Mouse (Mus musculus) midbrain, postnatal 0 days (tissue): ENCODE measurements around the gene Defa23. TPM values are rescaled to one million over a fixed set of nuclear protein-coding genes. Genes with fewer than 3 reads are reported as not detected.
"Not testable (repeated sequence)": the region's sequence is repeated elsewhere in the genome, so short reads cannot be mapped to it uniquely, and the experiment has no call there.

Experiments
- ATAC-seq: fragments of 200-750 bp; cut with Nextera tagmentation; 2 replicates; pipeline ENCODE4 v1.8.0; 2017; ENCODE audit warnings: moderate number of reproducible peaks, mild to moderate bottlenecking, moderate TSS enrichment, moderate library complexity; ENCODE audit not compliant: low FRiP score
- DNase-seq: peaks from one replicate; pipeline ENCODE4 v3.0.0-alpha.2; 2015; ENCODE audit warnings: low spot score
- H3K27ac ChIP-seq: fragments of 300-500 bp; sonication (generic); 2 replicates; pipeline ENCODE4 v1.5.1; 2014; ENCODE audit warnings: low read depth, mild to moderate bottlenecking, low read length, mixed read lengths
- H3K27me3 ChIP-seq: fragments of 300-500 bp; sonication (generic); 2 replicates; pipeline ENCODE4 v1.6.1; 2014; ENCODE audit warnings: low read length, control low read depth, mixed read lengths; ENCODE audit not compliant: insufficient read depth
- H3K36me3 ChIP-seq: fragments of 300-500 bp; sonication (generic); 2 replicates; pipeline ENCODE4 v1.6.1; 2014; ENCODE audit warnings: low read length, control low read depth, mixed read lengths; ENCODE audit not compliant: insufficient read depth
- H3K4me1 ChIP-seq: fragments of 300-500 bp; sonication (generic); 2 replicates; pipeline ENCODE4 v1.6.1; 2014; ENCODE audit warnings: mild to moderate bottlenecking, control low read depth, antibody characterized with exemption, low read length, mixed read lengths; ENCODE audit not compliant: insufficient read depth
- H3K4me2 ChIP-seq: fragments of 300-500 bp; sonication (generic); 2 replicates; pipeline ENCODE4 v1.6.1; 2014; ENCODE audit warnings: low read depth, mild to moderate bottlenecking, low read length, mixed read lengths; ENCODE audit not compliant: poor library complexity, severe bottlenecking
- H3K4me3 ChIP-seq: fragments of 300-500 bp; sonication (generic); 2 replicates; pipeline ENCODE4 v1.5.1; 2014; ENCODE audit warnings: low read depth, mild to moderate bottlenecking, low read length, moderate library complexity
- H3K9ac ChIP-seq: fragments of 300-500 bp; sonication (generic); replicated peaks from 2 replicates; pipeline ENCODE4 v1.6.1; 2014; ENCODE audit warnings: mild to moderate bottlenecking, low read length, moderate library complexity, mixed read lengths; ENCODE audit not compliant: poor library complexity, severe bottlenecking
- H3K9me3 ChIP-seq: fragments of 300-500 bp; sonication (generic); 2 replicates; pipeline ENCODE4 v1.6.1; 2016; ENCODE audit warnings: low read length, control low read depth
- CTCF ChIP-seq: IDR thresholded peaks from 2 replicates; pipeline ENCODE4 v1.5.1; 2016; ENCODE audit warnings: antibody characterized with exemption, mild to moderate bottlenecking
- WGBS: fragments of 180-500 bp; shearing (Covaris S2); extraction: QIAGEN DNeasy Blood & Tissue Kit; methylation state at CpG from one replicate; pipeline ENCODE4 v1.1.7; 2014; 5-methylcytosine and 5-hydroxymethylcytosine counted together
- polyA plus RNA-seq: library from polyadenylated mRNA; unstranded; fragments of >200 nt; fragmentation: Nextera tagmentation; extraction: Ambion mirVana; gene quantifications from 2 replicates; pipeline ENCODE4 v1.2.1, GENCODE M21; 2015
- total RNA-seq: library from RNA; depleted of rRNA; stranded (reverse); fragments of >200 nt; gene quantifications from 2 replicates; pipeline ENCODE4 v1.2.3, GENCODE M21; 2014; rRNA removed

The Defa23 gene
- not detected in 2 replicates for total RNA-seq
- not detected in 2 replicates for polyA plus RNA-seq

DNA sequence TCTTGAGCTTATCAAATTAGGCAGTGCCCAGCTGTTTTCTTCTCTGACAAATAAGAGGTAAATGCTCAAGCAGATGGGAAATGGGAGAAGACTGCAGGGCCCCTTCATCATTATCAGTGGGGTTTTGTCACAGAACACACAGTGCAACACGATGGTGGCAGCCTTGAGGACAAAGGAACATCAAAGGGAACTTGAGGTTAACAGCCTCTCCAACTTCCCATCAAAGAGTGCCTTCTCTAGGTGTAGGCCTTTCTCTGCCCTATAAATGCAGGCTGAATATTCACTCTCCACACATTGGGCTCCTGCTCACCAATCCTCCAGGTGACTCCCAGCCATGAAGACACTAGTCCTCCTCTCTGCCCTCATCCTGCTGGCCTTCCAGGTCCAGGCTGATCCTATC is at the start of gene Defa23:
Defa23 (plus strand) TSS at position 301 of the 400 bp plus-strand sequence.
- WGBS: no CpG with 5 or more reads among the region's 1 CpGs
- H3K4me3 ChIP-seq, ATAC-seq, H3K27ac ChIP-seq, DNase-seq, H3K4me2 ChIP-seq, H3K9ac ChIP-seq, H3K9me3 ChIP-seq, H3K4me1 ChIP-seq, H3K36me3 ChIP-seq, H3K27me3 ChIP-seq: not testable (repeated sequence)

DNA sequence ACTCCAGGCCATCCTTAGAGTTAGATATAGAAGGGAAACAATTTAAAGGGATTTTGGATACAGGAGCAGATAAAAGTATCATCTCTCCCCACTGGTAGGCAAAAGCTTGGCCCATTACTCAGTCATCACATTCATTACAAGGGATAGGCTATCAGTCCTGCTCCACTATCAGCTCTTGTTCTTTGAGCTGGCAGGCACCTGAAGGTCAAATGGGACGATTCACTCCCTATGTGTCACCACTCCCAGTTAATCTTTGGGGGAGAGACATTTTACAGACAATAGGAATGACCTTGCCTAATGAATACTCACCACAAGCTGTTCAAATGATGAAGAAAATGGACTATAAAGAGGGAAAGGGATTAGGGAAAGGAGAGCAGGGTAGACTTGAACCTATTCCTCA is 48.0 kb upstream of the Defa23 start:
- DNase-seq (no peak), ATAC-seq (no peak)
- no peaks in the 10 kb centered on the region for H3K27me3 ChIP-seq
- no peak overlapping the region for H3K9ac ChIP-seq
- H3K27ac ChIP-seq: no peak overlapping the region
- H3K9me3 ChIP-seq: peaks cover 5% of the 10 kb centered on the region; the same call in 1 of the 2 replicates
- H3K4me2 ChIP-seq: no peak overlapping the region
- TF ChIP-seq CTCF: no peak
- 18% methylated on average over 1 of the region's 1 CpGs for WGBS
- no peak overlapping the region for H3K4me3 ChIP-seq
- H3K36me3 ChIP-seq: no peaks in the 10 kb centered on the region
- no peaks in the 10 kb centered on the region for H3K4me1 ChIP-seq

DNA sequence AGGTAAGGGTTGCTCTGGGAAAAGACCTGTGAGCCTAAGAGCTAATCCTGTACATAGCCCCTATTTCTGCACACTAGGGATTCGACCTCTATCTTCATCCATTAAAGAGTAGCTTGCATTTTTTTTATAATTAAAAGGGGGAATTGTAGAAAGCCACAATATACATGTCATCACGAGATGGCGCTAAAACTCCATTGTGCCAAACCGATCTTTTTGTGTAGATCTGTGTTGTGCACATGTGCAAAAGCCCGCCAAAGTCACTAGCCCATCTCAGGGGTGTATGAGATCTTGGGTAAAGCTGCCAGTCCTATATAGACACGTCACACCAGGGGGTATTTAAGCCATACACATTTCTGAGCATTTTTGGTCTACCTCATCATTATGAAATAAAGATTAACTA is 46.3 kb upstream of the Defa23 start:
- not testable (repeated sequence) for H3K27me3 ChIP-seq, ATAC-seq, DNase-seq, H3K9ac ChIP-seq, H3K4me3 ChIP-seq, H3K36me3 ChIP-seq, H3K27ac ChIP-seq, H3K9me3 ChIP-seq, H3K4me1 ChIP-seq, H3K4me2 ChIP-seq
- WGBS: 49% methylated on average over 6 of the region's 6 CpGs

DNA sequence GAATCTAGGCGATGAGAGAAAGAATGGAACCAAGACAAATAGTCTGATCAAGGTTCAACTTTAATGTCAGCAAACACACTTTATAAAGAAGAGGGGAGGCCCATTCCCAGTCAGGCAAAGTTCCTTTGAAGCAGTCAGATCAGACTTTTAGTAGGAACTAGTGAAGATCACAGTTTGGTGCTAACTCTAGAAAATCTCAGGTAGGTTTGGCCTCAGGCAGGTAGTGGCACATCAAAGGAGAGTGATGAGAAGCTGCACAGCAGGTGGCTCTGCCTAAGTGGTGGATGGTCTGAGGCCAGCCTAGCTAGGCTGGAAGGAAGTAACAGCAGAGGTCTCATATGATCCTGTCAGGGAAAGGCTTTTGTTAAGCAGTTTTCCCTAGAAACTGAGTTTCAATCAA is 44.3 kb upstream of the Defa23 start:
- not testable (repeated sequence) for H3K4me1 ChIP-seq, H3K9ac ChIP-seq, H3K4me3 ChIP-seq, H3K36me3 ChIP-seq, H3K4me2 ChIP-seq, H3K27ac ChIP-seq, H3K9me3 ChIP-seq, H3K27me3 ChIP-seq, ATAC-seq, DNase-seq
- WGBS: 62% methylated on average over 1 of the region's 1 CpGs

DNA sequence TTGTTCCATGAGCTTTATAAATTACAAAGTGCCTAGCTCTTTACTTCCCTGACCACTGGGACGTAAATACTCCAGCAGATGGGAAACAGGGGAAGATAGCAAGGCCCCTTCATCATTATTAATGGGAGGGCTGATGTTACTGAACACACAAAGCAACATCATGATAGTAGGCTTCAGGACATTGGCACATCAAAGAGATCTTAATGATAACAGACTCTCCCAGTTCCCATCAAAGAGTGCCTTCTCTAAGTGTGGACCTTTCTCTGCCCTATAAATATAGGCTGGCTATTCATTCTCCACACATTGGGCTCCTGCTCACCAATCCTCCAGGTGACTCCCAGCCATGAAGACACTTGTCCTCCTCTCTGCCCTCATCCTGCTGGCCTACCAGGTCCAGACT is 29.6 kb upstream of the Defa23 start, which contains the start of gene Defa21:
Defa21 (plus strand) TSS at position 301 of the 400 bp plus-strand sequence.
- WGBS: no CpG with 5 or more reads among the region's 1 CpGs
- not testable (repeated sequence) for H3K4me3 ChIP-seq, H3K27ac ChIP-seq, H3K4me1 ChIP-seq, H3K4me2 ChIP-seq, H3K9me3 ChIP-seq, DNase-seq, ATAC-seq, H3K9ac ChIP-seq, H3K36me3 ChIP-seq, H3K27me3 ChIP-seq

DNA sequence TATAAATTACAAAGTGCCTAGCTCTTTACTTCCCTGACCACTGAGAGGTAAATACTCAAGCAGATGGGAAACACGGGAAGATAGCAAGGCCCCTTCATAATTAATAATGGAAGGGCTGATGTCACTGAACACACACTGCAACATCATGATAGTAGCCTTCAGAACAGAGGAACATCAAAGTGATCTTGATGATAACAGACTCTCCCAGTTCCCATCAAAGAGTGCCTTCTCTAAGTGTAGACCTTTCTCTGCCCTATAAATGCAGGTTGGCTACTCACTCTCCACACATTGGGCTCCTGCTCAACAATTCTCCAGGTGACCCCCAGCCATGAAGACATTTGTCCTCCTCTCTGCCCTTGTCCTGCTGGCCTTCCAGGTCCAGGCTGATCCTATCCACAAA is 9.9 kb downstream of the Defa23 start, which contains the start of gene Defa35:
Defa35 (plus strand) TSS at position 301 of the 400 bp plus-strand sequence.
- not testable (repeated sequence) for H3K27me3 ChIP-seq, H3K9ac ChIP-seq, ATAC-seq, H3K9me3 ChIP-seq, H3K4me1 ChIP-seq, H3K27ac ChIP-seq, H3K4me2 ChIP-seq, H3K36me3 ChIP-seq, H3K4me3 ChIP-seq, DNase-seq
- 82% methylated on average over 1 of the region's 1 CpGs for WGBS

DNA sequence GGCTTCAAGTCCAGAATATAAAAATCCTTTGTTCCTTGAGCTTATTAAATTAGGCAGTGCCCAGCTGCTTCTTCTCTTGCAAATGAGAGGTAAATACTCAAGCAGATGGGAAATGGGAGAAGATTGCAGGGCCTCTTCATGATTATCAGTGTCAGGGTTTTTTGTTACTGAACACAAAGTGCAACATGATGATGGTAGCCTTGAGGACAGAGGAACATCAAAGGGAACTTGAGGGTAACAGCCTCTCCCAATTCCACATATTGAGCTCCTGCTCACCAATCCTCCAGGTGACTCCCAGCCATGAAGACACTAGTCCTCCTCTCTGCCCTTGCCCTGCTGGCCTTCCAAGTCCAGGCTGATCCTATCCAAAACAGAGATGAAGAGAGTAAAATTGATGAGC is 29.3 kb downstream of the Defa23 start, which contains the start of gene Defa25:
Defa25 (plus strand) TSS at position 301 of the 400 bp plus-strand sequence.
- not testable (repeated sequence) for H3K4me1 ChIP-seq, ATAC-seq, H3K27me3 ChIP-seq

More for the DNA sequence above, 29.3 kb downstream of the Defa23 start, which contains the start of gene Defa25:
- H3K4me3 ChIP-seq, H3K36me3 ChIP-seq, H3K27ac ChIP-seq, H3K4me2 ChIP-seq, H3K9ac ChIP-seq, H3K9me3 ChIP-seq, DNase-seq: not testable (repeated sequence)
